Mouse (Mus musculus): ENCODE results near the gene Enpep. TPM values are rescaled to one million over a fixed set of nuclear protein-coding genes. Genes with fewer than 3 reads are reported as not detected.
A peak's percentile ranks its signal among the peaks of the same experiment; 100 is the strongest.

Enpep gene
- polyA plus RNA-seq, 1 experiment from 2014 or later: 16.4 TPM

GRCm38 (mm10) chr3:129223401-129223800, 109.1 kb downstream of the Enpep start:
- Histone ChIP-seq H3K9me3 (replicated peaks; ENCODE audit: control insufficient read depth, low read length) (no peaks in the 10 kb centered on the region), H3K36me3 (ENCODE audit: control insufficient read depth, insufficient read depth) (no peaks in the 10 kb centered on the region), H3K9ac (ENCODE audit: low read length) (no peak overlapping the region; the same call in 1 of the 2 replicates), H3K4me1 (ENCODE audit: control insufficient read depth, insufficient read depth, low read length) (0 out of 2 replicates have a peak, but pooled peaks cover 5% of the 10 kb centered on the region), H3K27ac (ENCODE audit: low read length) (no peak overlapping the region), H3K4me3 (ENCODE audit: low read length) (no peak overlapping the region; the same call in 1 of the 2 replicates), H3K4me2 (ENCODE audit: low read depth, low read length) (peak overlapping the region; percentile 51), H3K27me3 (ENCODE audit: control insufficient read depth, insufficient read depth, low read length) (peaks cover 66% of the 10 kb centered on the region)
- ATAC-seq (replicated peaks; ENCODE audit: extremely low read depth, insufficient read depth, low FRiP score): no peak
- WGBS: 9% methylated on average over 6 of the region's 6 CpGs

DNA sequence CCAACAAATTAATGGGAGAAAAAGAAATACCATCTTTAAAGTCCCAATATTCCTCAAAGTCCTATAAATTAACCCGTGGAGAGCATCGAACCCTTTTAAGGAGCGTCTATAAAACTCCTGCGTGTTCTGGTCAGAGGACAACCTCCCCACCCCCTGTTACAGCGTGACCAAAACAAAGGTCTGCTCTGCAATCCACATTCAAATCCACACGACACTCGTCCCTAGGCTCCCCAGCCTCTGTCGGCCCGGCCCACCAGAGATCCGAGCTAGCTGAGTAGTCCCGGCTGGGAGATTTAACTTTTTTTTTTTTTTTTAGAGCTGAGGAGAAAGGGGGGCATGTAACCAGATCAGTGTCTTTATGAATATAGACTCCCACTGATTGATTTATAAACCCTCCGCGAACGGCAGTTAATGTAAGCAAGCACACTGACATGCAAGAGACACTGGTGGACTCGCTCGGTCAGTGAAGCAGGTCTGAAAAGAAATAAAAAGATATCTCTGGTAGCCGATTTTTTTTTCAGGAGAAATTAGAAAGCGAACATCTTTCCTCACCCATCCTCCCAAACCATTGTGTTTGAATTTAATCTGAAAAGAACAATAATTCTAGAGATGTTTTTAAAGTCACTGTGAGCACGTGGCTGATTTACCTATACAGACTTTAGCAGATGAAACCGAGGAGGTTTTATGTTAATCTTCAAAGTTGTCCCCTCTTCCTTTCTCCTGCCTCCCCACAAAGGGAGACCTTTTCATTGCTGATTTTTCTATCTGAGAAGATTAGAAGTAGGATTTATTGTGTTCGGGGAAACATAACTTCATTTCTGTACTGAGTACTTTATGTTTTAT, 109.9 kb downstream of the Enpep start:
- 11% methylated on average over 21 of the region's 21 CpGs for WGBS
- Histone ChIP-seq H3K36me3 (ENCODE audit: control insufficient read depth, insufficient read depth) (no peaks in the 10 kb centered on the region), H3K27me3 (ENCODE audit: control insufficient read depth, insufficient read depth, low read length) (peaks cover 67% of the 10 kb centered on the region), H3K4me2 (ENCODE audit: low read depth, low read length) (peak overlapping the region; percentile 14; the same call in 1 of the 2 replicates), H3K4me1 (ENCODE audit: control insufficient read depth, insufficient read depth, low read length) (0 out of 2 replicates have a peak, but pooled peaks cover 5% of the 10 kb centered on the region), H3K27ac (ENCODE audit: low read length) (no peak overlapping the region), H3K4me3 (ENCODE audit: low read length) (no peak overlapping the region), H3K9ac (ENCODE audit: low read length) (no peak overlapping the region), H3K9me3 (replicated peaks; ENCODE audit: control insufficient read depth, low read length) (no peaks in the 10 kb centered on the region)
- no peak for ATAC-seq (replicated peaks; ENCODE audit: extremely low read depth, insufficient read depth, low FRiP score)

DNA sequence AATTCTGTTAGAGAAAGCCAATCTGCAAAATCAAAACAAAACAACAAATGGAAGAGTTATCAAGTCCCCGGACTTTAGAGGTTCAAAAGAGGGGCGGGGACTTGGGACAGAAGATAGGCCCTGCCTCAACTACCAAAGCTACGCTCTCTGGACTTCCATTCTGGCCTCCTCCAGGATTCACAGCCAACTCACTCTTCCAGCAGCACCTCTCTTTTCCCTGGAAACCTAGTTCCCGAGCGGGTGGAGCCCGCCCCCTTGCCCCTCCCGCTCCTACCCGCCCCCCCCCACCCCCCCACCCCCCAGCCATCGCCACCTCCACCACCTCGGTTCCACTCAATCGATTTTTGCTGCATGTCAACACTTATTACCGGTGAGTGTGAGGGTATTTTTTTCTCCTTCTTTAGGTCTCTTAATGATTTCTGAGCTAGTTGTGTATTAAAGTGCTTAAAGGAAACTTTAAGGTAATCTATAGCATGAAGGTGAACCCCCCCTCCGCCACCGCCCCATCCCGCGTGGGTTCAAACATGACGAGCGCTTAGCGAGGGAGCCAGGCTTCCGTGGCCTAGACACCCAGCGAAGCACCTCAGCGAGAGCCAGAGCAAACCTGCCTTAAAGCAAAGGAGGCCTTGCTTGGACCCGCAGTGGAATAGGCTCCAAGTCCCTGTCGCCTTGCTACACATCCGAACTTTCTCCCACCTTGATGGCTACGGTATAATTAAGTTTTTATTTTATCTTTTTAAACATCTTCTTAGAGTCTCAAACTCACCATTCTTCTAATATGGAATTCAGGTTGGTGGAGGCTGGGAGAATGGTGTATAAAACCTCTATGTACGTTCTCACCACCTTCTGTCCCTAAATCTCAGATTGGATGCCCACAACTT, 110.9 kb downstream of the Enpep start:
- WGBS: 13% methylated on average over 27 of the region's 27 CpGs
- Histone ChIP-seq H3K27ac (ENCODE audit: low read length) (peak overlapping the region; percentile 39), H3K9me3 (replicated peaks; ENCODE audit: control insufficient read depth, low read length) (no peaks in the 10 kb centered on the region), H3K9ac (ENCODE audit: low read length) (no peak overlapping the region), H3K36me3 (ENCODE audit: control insufficient read depth, insufficient read depth) (no peaks in the 10 kb centered on the region), H3K4me3 (ENCODE audit: low read length) (no peak overlapping the region), H3K27me3 (ENCODE audit: control insufficient read depth, insufficient read depth, low read length) (peaks cover 67% of the 10 kb centered on the region), H3K4me2 (ENCODE audit: low read depth, low read length) (peak overlapping the region; percentile 49), H3K4me1 (ENCODE audit: control insufficient read depth, insufficient read depth, low read length) (0 out of 2 replicates have a peak, but pooled peaks cover 5% of the 10 kb centered on the region)
- ATAC-seq (replicated peaks; ENCODE audit: extremely low read depth, insufficient read depth, low FRiP score): no peak

GRCm38 (mm10) chr3:129220681-129221379, 111.7 kb downstream of the Enpep start:
- H3K4me2 ChIP-seq (ENCODE audit: low read depth, low read length): peak overlapping the region; percentile 49
- H3K27me3 ChIP-seq (ENCODE audit: control insufficient read depth, insufficient read depth, low read length): peaks cover 59% of the 10 kb centered on the region
- peak overlapping the region; percentile 8 for H3K4me3 ChIP-seq (ENCODE audit: low read length)
- ATAC-seq (replicated peaks; ENCODE audit: extremely low read depth, insufficient read depth, low FRiP score): no peak
- H3K9me3 ChIP-seq (replicated peaks; ENCODE audit: control insufficient read depth, low read length): no peaks in the 10 kb centered on the region
- H3K27ac ChIP-seq (ENCODE audit: low read length): peak overlapping the region; percentile 39
- H3K9ac ChIP-seq (ENCODE audit: low read length): peak overlapping the region; percentile 43; the same call in 1 of the 2 replicates
- 15% methylated on average over 24 of the region's 24 CpGs for WGBS
- 0 out of 2 replicates have a peak, but pooled peaks cover 5% of the 10 kb centered on the region for H3K4me1 ChIP-seq (ENCODE audit: control insufficient read depth, insufficient read depth, low read length)
- H3K36me3 ChIP-seq (ENCODE audit: control insufficient read depth, insufficient read depth): no peaks in the 10 kb centered on the region

- Histone ChIP-seq H3K27me3 (ENCODE audit: control insufficient read depth, insufficient read depth, low read length) (peaks cover 55% of the 10 kb centered on the region), H3K27ac (ENCODE audit: low read length) (no peak overlapping the region), H3K4me3 (ENCODE audit: low read length) (no peak overlapping the region), H3K9ac (ENCODE audit: low read length) (no peak overlapping the region; the same call in 1 of the 2 replicates), H3K4me2 (ENCODE audit: low read depth, low read length) (peak overlapping the region; percentile 21; the same call in 1 of the 2 replicates), H3K36me3 (ENCODE audit: control insufficient read depth, insufficient read depth) (no peaks in the 10 kb centered on the region), H3K9me3 (replicated peaks; ENCODE audit: control insufficient read depth, low read length) (no peaks in the 10 kb centered on the region), H3K4me1 (ENCODE audit: control insufficient read depth, insufficient read depth, low read length) (0 out of 2 replicates have a peak, but pooled peaks cover 5% of the 10 kb centered on the region)
- WGBS: 18% methylated on average over 7 of the region's 7 CpGs
- ATAC-seq (replicated peaks; ENCODE audit: extremely low read depth, insufficient read depth, low FRiP score): no peak
Observed at GRCm38 (mm10) chr3:129220086-129220670, 112.3 kb downstream of the Enpep start.

Other genes with a start within 250 kb of the Enpep start
- gene Pitx2, start 132.8 kb downstream of the Enpep start, polyA plus RNA-seq (2015; fragmentation: Nextera tagmentation; extraction: Ambion mirVana): 16.3 and 26.9 TPM in 2 replicates
- gene Elovl6, start 199.6 kb upstream of the Enpep start, polyA plus RNA-seq (2015; fragmentation: Nextera tagmentation; extraction: Ambion mirVana): 8.2 and 10.2 TPM in 2 replicates